Mouse (Mus musculus): ENCODE measurements around the gene Pck1. TPM values are rescaled to one million over a fixed set of nuclear protein-coding genes. Genes with fewer than 3 reads are reported as not detected.

The Pck1 gene
- polyA plus RNA-seq, 1 experiment, result not detected

- Histone ChIP-seq H3K79me2 (ENCODE audit: control insufficient read depth, insufficient read depth) (no peaks in the 10 kb centered on the region), H3K27me3 (ENCODE audit: control insufficient read depth, insufficient read depth, insufficient read length) (peaks cover 22% of the 10 kb centered on the region), H3ac (ENCODE audit: control insufficient read depth, insufficient read length, low read depth) (no peak overlapping the region), H3K36me3 (ENCODE audit: control insufficient read depth, insufficient read depth) (no peaks in the 10 kb centered on the region), H3K79me3 (ENCODE audit: low read depth) (no peaks in the 10 kb centered on the region), H3K4me3 (ENCODE audit: insufficient read depth, poor library complexity, severe bottlenecking) (no peak overlapping the region)
- TF ChIP-seq MYOG (IDR thresholded peaks at IDR 0.05; ENCODE audit: control insufficient read depth, extremely low read depth, insufficient read length) (no peak), MYOD1 (IDR thresholded peaks at IDR 0.05; ENCODE audit: control insufficient read depth, insufficient read length, low read depth) (no peak), CTCF (IDR thresholded peaks at IDR 0.05; ENCODE audit: control insufficient read depth, insufficient read depth, insufficient read length) (no peak), CEBPB (IDR thresholded peaks at IDR 0.05; ENCODE audit: low read depth) (no peak), MAX (IDR thresholded peaks at IDR 0.05) (no peak), FOSL1 (IDR thresholded peaks at IDR 0.05; ENCODE audit: insufficient read depth, low read length, poor library complexity, severe bottlenecking) (no peak), USF1 (IDR thresholded peaks at IDR 0.05; ENCODE audit: low read depth) (no peak)
These were observed 19.5 kb downstream of the Pck1 start for GRCm38 (mm10) chr2:173172386-173172785.

GRCm38 (mm10) chr2:173173008-173173407 is 20.2 kb downstream of the Pck1 start:
- Histone ChIP-seq H3K36me3 (ENCODE audit: control insufficient read depth, insufficient read depth) (no peaks in the 10 kb centered on the region), H3K79me3 (ENCODE audit: low read depth) (no peaks in the 10 kb centered on the region), H3K79me2 (ENCODE audit: control insufficient read depth, insufficient read depth) (no peaks in the 10 kb centered on the region), H3ac (ENCODE audit: control insufficient read depth, insufficient read length, low read depth) (no peak overlapping the region), H3K27me3 (ENCODE audit: control insufficient read depth, insufficient read depth, insufficient read length) (peaks cover 28% of the 10 kb centered on the region), H3K4me3 (ENCODE audit: insufficient read depth, poor library complexity, severe bottlenecking) (no peak overlapping the region)
- TF ChIP-seq FOSL1 (IDR thresholded peaks at IDR 0.05; ENCODE audit: insufficient read depth, low read length, poor library complexity, severe bottlenecking) (no peak), MYOD1 (IDR thresholded peaks at IDR 0.05; ENCODE audit: control insufficient read depth, insufficient read length, low read depth) (no peak), USF1 (IDR thresholded peaks at IDR 0.05; ENCODE audit: low read depth) (no peak), CEBPB (IDR thresholded peaks at IDR 0.05; ENCODE audit: low read depth) (no peak)

GRCm38 (mm10) chr2:173173521-173174511 is 21.0 kb downstream of the Pck1 start:
- no peak for TF ChIP-seq CEBPB (IDR thresholded peaks at IDR 0.05; ENCODE audit: low read depth)
- TF ChIP-seq MYOD1 (IDR thresholded peaks at IDR 0.05; ENCODE audit: control insufficient read depth, insufficient read length, low read depth), result no peak
- TF ChIP-seq FOSL1 (IDR thresholded peaks at IDR 0.05; ENCODE audit: insufficient read depth, low read length, poor library complexity, severe bottlenecking), result no peak
- TF ChIP-seq MYOG (IDR thresholded peaks at IDR 0.05; ENCODE audit: control insufficient read depth, extremely low read depth, insufficient read length), result no peak
- TF ChIP-seq MAX (IDR thresholded peaks at IDR 0.05), result no peak
- TF ChIP-seq USF1 (IDR thresholded peaks at IDR 0.05; ENCODE audit: low read depth), result no peak
- no peak for TF ChIP-seq CTCF (IDR thresholded peaks at IDR 0.05; ENCODE audit: control insufficient read depth, insufficient read depth, insufficient read length)
- Histone ChIP-seq H3K79me2 (ENCODE audit: control insufficient read depth, insufficient read depth) (no peaks in the 10 kb centered on the region), H3ac (ENCODE audit: control insufficient read depth, insufficient read length, low read depth) (no peak overlapping the region), H3K79me3 (ENCODE audit: low read depth) (no peaks in the 10 kb centered on the region), H3K4me3 (ENCODE audit: insufficient read depth, poor library complexity, severe bottlenecking) (no peak overlapping the region), H3K36me3 (ENCODE audit: control insufficient read depth, insufficient read depth) (no peaks in the 10 kb centered on the region), H3K27me3 (ENCODE audit: control insufficient read depth, insufficient read depth, insufficient read length) (peaks cover 33% of the 10 kb centered on the region)

GRCm38 (mm10) chr2:173174569-173174968 is 21.7 kb downstream of the Pck1 start:
- Histone ChIP-seq H3K79me2 (ENCODE audit: control insufficient read depth, insufficient read depth) (no peaks in the 10 kb centered on the region), H3K27me3 (ENCODE audit: control insufficient read depth, insufficient read depth, insufficient read length) (peaks cover 36% of the 10 kb centered on the region), H3ac (ENCODE audit: control insufficient read depth, insufficient read length, low read depth) (no peak overlapping the region), H3K36me3 (ENCODE audit: control insufficient read depth, insufficient read depth) (no peaks in the 10 kb centered on the region), H3K4me3 (ENCODE audit: insufficient read depth, poor library complexity, severe bottlenecking) (no peak overlapping the region), H3K79me3 (ENCODE audit: low read depth) (no peaks in the 10 kb centered on the region)
- no peak for TF ChIP-seq MYOD1 (IDR thresholded peaks at IDR 0.05; ENCODE audit: control insufficient read depth, insufficient read length, low read depth)
- TF ChIP-seq MYOG (IDR thresholded peaks at IDR 0.05; ENCODE audit: control insufficient read depth, extremely low read depth, insufficient read length), result no peak
- no peak for TF ChIP-seq MAX (IDR thresholded peaks at IDR 0.05)
- no peak for TF ChIP-seq CEBPB (IDR thresholded peaks at IDR 0.05; ENCODE audit: low read depth)
- no peak for TF ChIP-seq USF1 (IDR thresholded peaks at IDR 0.05; ENCODE audit: low read depth)
- TF ChIP-seq CTCF (IDR thresholded peaks at IDR 0.05; ENCODE audit: control insufficient read depth, insufficient read depth, insufficient read length), result no peak
- TF ChIP-seq FOSL1 (IDR thresholded peaks at IDR 0.05; ENCODE audit: insufficient read depth, low read length, poor library complexity, severe bottlenecking), result no peak

- no peak for TF ChIP-seq USF1 (IDR thresholded peaks at IDR 0.05; ENCODE audit: low read depth)
- TF ChIP-seq MAX (IDR thresholded peaks at IDR 0.05), result no peak
- no peak overlapping the region for H3ac ChIP-seq (ENCODE audit: control insufficient read depth, insufficient read length, low read depth)
- peaks cover 47% of the 10 kb centered on the region for H3K27me3 ChIP-seq (ENCODE audit: control insufficient read depth, insufficient read depth, insufficient read length)
- no peaks in the 10 kb centered on the region for H3K79me3 ChIP-seq (ENCODE audit: low read depth)
- H3K79me2 ChIP-seq (ENCODE audit: control insufficient read depth, insufficient read depth), result no peaks in the 10 kb centered on the region
- no peak overlapping the region for H3K4me3 ChIP-seq (ENCODE audit: insufficient read depth, poor library complexity, severe bottlenecking)
- H3K36me3 ChIP-seq (ENCODE audit: control insufficient read depth, insufficient read depth), result no peaks in the 10 kb centered on the region
These were observed 22.9 kb downstream of the Pck1 start for GRCm38 (mm10) chr2:173175703-173176102.

- TF ChIP-seq MYOG (IDR thresholded peaks at IDR 0.05; ENCODE audit: control insufficient read depth, extremely low read depth, insufficient read length), result no peak
- TF ChIP-seq MAX (IDR thresholded peaks at IDR 0.05), result no peak
- no peak for TF ChIP-seq CTCF (IDR thresholded peaks at IDR 0.05; ENCODE audit: control insufficient read depth, insufficient read depth, insufficient read length)
- TF ChIP-seq CEBPB (IDR thresholded peaks at IDR 0.05; ENCODE audit: low read depth), result no peak
- TF ChIP-seq MYOD1 (IDR thresholded peaks at IDR 0.05; ENCODE audit: control insufficient read depth, insufficient read length, low read depth), result no peak
- no peak for TF ChIP-seq USF1 (IDR thresholded peaks at IDR 0.05; ENCODE audit: low read depth)
- peaks cover 52% of the 10 kb centered on the region for H3K27me3 ChIP-seq (ENCODE audit: control insufficient read depth, insufficient read depth, insufficient read length)
These were observed 24.6 kb downstream of the Pck1 start for GRCm38 (mm10) chr2:173177481-173177880.

More at GRCm38 (mm10) chr2:173177481-173177880, 24.6 kb downstream of the Pck1 start:
- Histone ChIP-seq H3K79me2 (ENCODE audit: control insufficient read depth, insufficient read depth) (no peaks in the 10 kb centered on the region), H3K79me3 (ENCODE audit: low read depth) (no peaks in the 10 kb centered on the region), H3ac (ENCODE audit: control insufficient read depth, insufficient read length, low read depth) (no peak overlapping the region), H3K4me3 (ENCODE audit: insufficient read depth, poor library complexity, severe bottlenecking) (no peak overlapping the region), H3K36me3 (ENCODE audit: control insufficient read depth, insufficient read depth) (no peaks in the 10 kb centered on the region)
